Mouse (Mus musculus) spleen, adult 2 months (tissue): ENCODE data around the gene Fads3.

Experiments used
- CTCF ChIP-seq: fragments of 200-500 bp; IDR thresholded peaks from 2 replicates; pipeline ENCODE4 v1.5.1; 2011; ENCODE audit warnings: mild to moderate bottlenecking, inconsistent platforms; ENCODE audit not compliant: insufficient read depth, insufficient read length, insufficient replicate concordance; ENCODE audit errors: extremely low read depth
- POLR2A ChIP-seq: fragments of 200-500 bp; IDR thresholded peaks from 2 replicates; pipeline ENCODE4 v1.6.1; 2011; ENCODE audit warnings: low read depth, low read length, inconsistent platforms

- TF ChIP-seq CTCF (no peak), POLR2A (no peak)
These were observed 863 bp downstream of the Fads3 start for GRCm38 (mm10) chr19:10042232-10042631.
